Mouse (Mus musculus) MEL (cell line): ENCODE results near the gene Pla2g6. TPM values are rescaled to one million over a fixed set of nuclear protein-coding genes. Genes with fewer than 3 reads are reported as not detected.

Experiments used
- DNase-seq: peaks from one replicate; pipeline ENCODE4 v3.0.0; 2011; ENCODE audit warnings: low read depth, low spot score
- H3K27ac ChIP-seq: 2 replicates; pipeline ENCODE4 v1.5.1; 2012; ENCODE audit warnings: low read depth, mild to moderate bottlenecking, control low read depth, low read length, moderate library complexity; ENCODE audit not compliant: control insufficient read depth
- H3K27me3 ChIP-seq, 2 experiments: fragments of 150-350 bp in 1 of 2; sonication (generic) in 1 of 2; 2 replicates each; pipeline ENCODE4 v1.6.1; 2012; ENCODE audit warnings: low read length in 2 of 2, mild to moderate bottlenecking in 2 of 2, improper control_type of control experiment in 1 of 2, moderate library complexity in 1 of 2; ENCODE audit not compliant: insufficient read depth in 2 of 2, control insufficient read depth in 1 of 2
- H3K36me3 ChIP-seq, 2 experiments: 2 replicates each; pipeline ENCODE4 v1.6.1; 2012 to 2014; ENCODE audit warnings: low read length in 2 of 2, improper control_type of control experiment in 1 of 2, inconsistent platforms in 1 of 2, mild to moderate bottlenecking in 1 of 2; ENCODE audit not compliant: insufficient read depth in 2 of 2, control insufficient read depth in 1 of 2
- H3K4me1 ChIP-seq, 2 experiments: fragments of 150-350 bp in 1 of 2; sonication (generic) in 1 of 2; 2 replicates each; pipeline ENCODE4 v1.6.1; 2012; ENCODE audit warnings: low read length in 2 of 2, improper control_type of control experiment in 1 of 2, mild to moderate bottlenecking in 1 of 2; ENCODE audit not compliant: insufficient read depth in 2 of 2, control insufficient read depth in 1 of 2
- H3K4me3 ChIP-seq, 2 experiments: fragments of 150-350 bp in 1 of 2; sonication (generic) in 1 of 2; 2 replicates each; pipeline ENCODE4 v1.5.1; 2012; ENCODE audit warnings: low read depth in 2 of 2, low read length in 2 of 2, mild to moderate bottlenecking in 2 of 2, moderate library complexity in 2 of 2, control low read depth in 1 of 2, improper control_type of control experiment in 1 of 2; ENCODE audit not compliant: control insufficient read depth in 1 of 2, insufficient read depth in 1 of 2
- H3K79me2 ChIP-seq: 2 replicates; pipeline ENCODE4 v1.6.1; 2012; ENCODE audit warnings: mild to moderate bottlenecking, low read length, moderate library complexity; ENCODE audit not compliant: control insufficient read depth, poor library complexity, insufficient read depth
- H3K9ac ChIP-seq: 2 replicates; pipeline ENCODE4 v1.6.1; 2012; ENCODE audit warnings: low read depth, mild to moderate bottlenecking, control low read depth, low read length, moderate library complexity; ENCODE audit not compliant: control insufficient read depth, poor library complexity, severe bottlenecking
- H3K9me3 ChIP-seq: fragments of 150-350 bp; sonication (generic); replicated peaks from 2 replicates; pipeline ENCODE4 v1.6.1; 2012; ENCODE audit warnings: mild to moderate bottlenecking, low read length, improper control_type of control experiment, moderate library complexity; ENCODE audit not compliant: insufficient read depth
- GABPA ChIP-seq: IDR thresholded peaks from 2 replicates; pipeline ENCODE4 v1.6.1; 2012; ENCODE audit warnings: low read depth, mild to moderate bottlenecking, inconsistent platforms, low read length, improper control_type of control experiment, moderate library complexity
- JUND ChIP-seq: IDR thresholded peaks from 2 replicates; pipeline ENCODE4 v1.6.1; 2011; ENCODE audit warnings: low read depth, mild to moderate bottlenecking, improper control_type of control experiment, low read length
- KAT2A ChIP-seq: conservative IDR thresholded peaks from 2 replicates; pipeline ENCODE4 v1.6.1; 2012; ENCODE audit warnings: low read depth, low read length, improper control_type of control experiment, inconsistent platforms
- MAFK ChIP-seq: IDR thresholded peaks from 2 replicates; pipeline ENCODE4 v1.6.1; 2011; ENCODE audit warnings: low read depth, mild to moderate bottlenecking, low read length, improper control_type of control experiment, borderline replicate concordance
- MYB ChIP-seq: IDR thresholded peaks from 2 replicates; pipeline ENCODE4 v1.6.1; 2011; ENCODE audit warnings: mild to moderate bottlenecking, low read depth, low read length, improper control_type of control experiment
- NELFE ChIP-seq: IDR thresholded peaks from 2 replicates; pipeline ENCODE4 v1.6.1; 2011; ENCODE audit warnings: low read depth, low read length, improper control_type of control experiment
- POLR2AphosphoS5 ChIP-seq: IDR thresholded peaks from 2 replicates; pipeline ENCODE4 v1.6.1; 2012; ENCODE audit warnings: low read depth, borderline replicate concordance, mild to moderate bottlenecking, inconsistent platforms, low read length, moderate library complexity, mixed read lengths
- SMC3 ChIP-seq: IDR thresholded peaks from 2 replicates; pipeline ENCODE4 v1.6.1; 2011; ENCODE audit warnings: low read depth, low read length, improper control_type of control experiment
- TBP ChIP-seq: IDR thresholded peaks from 2 replicates; pipeline ENCODE4 v1.8.0; 2011; ENCODE audit warnings: low read depth, low read length, improper control_type of control experiment
- UBTF ChIP-seq: IDR thresholded peaks from 2 replicates; pipeline ENCODE4 v1.6.1; 2012; ENCODE audit warnings: low read depth, mild to moderate bottlenecking, inconsistent platforms, low read length, improper control_type of control experiment, moderate library complexity, borderline replicate concordance; ENCODE audit not compliant: insufficient read depth
- polyA plus RNA-seq, 2 experiments: library from polyadenylated mRNA; stranded (reverse) in 1 of 2; unstranded in 1 of 2; fragments of >175 nt in 1 of 2; fragments of >200 nt in 1 of 2; gene quantifications; 2 replicates each; pipeline versions ENCODE4 v1.2.1 to v1.2.4; 2012; ENCODE audit warnings: low replicate concordance in 2 of 2, low read depth in 1 of 2; ENCODE audit not compliant: insufficient read length in 2 of 2, insufficient read depth in 1 of 2, missing spikeins in 1 of 2
- total RNA-seq: library from RNA; depleted of rRNA; stranded (reverse); fragments of 300-350 nt; gene quantifications from 2 replicates; pipeline ENCODE4 v1.2.3, GENCODE M21; 2012; rRNA removed

The Pla2g6 gene
- total and polyA plus RNA-seq, 3 experiments: 11.8 to 24.7 TPM; not detected in 1

- H3K9ac ChIP-seq: no peak overlapping the region
- no peaks in the 10 kb centered on the region for H3K79me2 ChIP-seq
- TF ChIP-seq SMC3 (no peak), MAFK (no peak), JUND (no peak), POLR2AphosphoS5 (no peak), KAT2A (no peak), UBTF (no peak), NELFE (no peak), MYB (no peak), GABPA (no peak)
- no peak overlapping the region for H3K4me3 ChIP-seq
- no peaks in the 10 kb centered on the region for H3K9me3 ChIP-seq
- H3K4me1 ChIP-seq: no peaks in the 10 kb centered on the region
- DNase-seq: no peak
- H3K27me3 ChIP-seq: no peaks in the 10 kb centered on the region
- peaks cover 0 to 2% of the 10 kb centered on the region in 2 experiments; a peak in 1 of 4 replicates for H3K36me3 ChIP-seq
- H3K27ac ChIP-seq: no peak overlapping the region
These were observed 85.5 kb downstream of the Pla2g6 start for GRCm38 (mm10) chr15:79242574-79243233.

- Histone ChIP-seq H3K79me2 (no peaks in the 10 kb centered on the region), H3K27ac (no peak overlapping the region), H3K9ac (no peak overlapping the region), H3K36me3 (peaks cover 0 to 3% of the 10 kb centered on the region in 2 experiments; a peak in 1 of 4 replicates), H3K9me3 (no peaks in the 10 kb centered on the region), H3K4me3 (no peak overlapping the region), H3K27me3 (no peaks in the 10 kb centered on the region), H3K4me1 (no peaks in the 10 kb centered on the region)
- TF ChIP-seq TBP: no peak
- no peak for DNase-seq
These were observed 90.2 kb downstream of the Pla2g6 start for GRCm38 (mm10) chr15:79238036-79238435.

Other genes with a start within 250 kb of the Pla2g6 start
- 4.1 and 4.8 TPM in 2 replicates for gene Micall1, start 219.5 kb downstream of the Pla2g6 start, total RNA-seq
- gene Micall1, start 219.5 kb downstream of the Pla2g6 start, polyA plus RNA-seq: 10 to 100 TPM in 1 of 2 experiments, not detected in 1; 13.5 TPM
- gene Polr2f, start 187.4 kb downstream of the Pla2g6 start, total RNA-seq: 362 and 423 TPM in 2 replicates
- 100 to 1,000 TPM in 1 of 2 experiments, not detected in 1; 510 TPM for gene Polr2f, start 187.4 kb downstream of the Pla2g6 start, polyA plus RNA-seq
- gene 1700088E04Rik, start 187.1 kb downstream of the Pla2g6 start, total RNA-seq: 4.0 and 4.9 TPM in 2 replicates
- gene 1700088E04Rik, start 187.1 kb downstream of the Pla2g6 start, polyA plus RNA-seq: 1 to 10 TPM in 1 of 2 experiments, not detected in 1; 9.3 TPM
- not detected in 2 replicates for gene Sox10, start 163.2 kb downstream of the Pla2g6 start, total RNA-seq
- not detected for gene Sox10, start 163.2 kb downstream of the Pla2g6 start, polyA plus RNA-seq
- 17.6 and 20.8 TPM in 2 replicates for gene Pick1, start 99.2 kb downstream of the Pla2g6 start, total RNA-seq
- 10 to 100 TPM in 1 of 2 experiments, not detected in 1; 24.3 TPM for gene Pick1, start 99.2 kb downstream of the Pla2g6 start, polyA plus RNA-seq
- gene Gm49486, start 99.0 kb downstream of the Pla2g6 start, total RNA-seq: 0.12 and 0.16 TPM in 2 replicates
- gene Gm49486, start 99.0 kb downstream of the Pla2g6 start, polyA plus RNA-seq: under 1 TPM in 1 of 2 experiments, not detected in 1; 0.46 TPM
- gene Slc16a8, start 73.6 kb downstream of the Pla2g6 start, total RNA-seq: 0.15 TPM in 1 of 2 replicates, not detected in the other
- under 1 TPM in 1 of 2 experiments, not detected in 1; 0.47 TPM for gene Slc16a8, start 73.6 kb downstream of the Pla2g6 start, polyA plus RNA-seq
- gene Baiap2l2, start 42.9 kb downstream of the Pla2g6 start, total RNA-seq: 1.1 TPM in 1 of 2 replicates, not detected in the other
- gene Baiap2l2, start 42.9 kb downstream of the Pla2g6 start, polyA plus RNA-seq: under 1 TPM in 1 of 2 experiments, not detected in 1; 0.60 TPM
- gene Maff, start 18.2 kb upstream of the Pla2g6 start, total RNA-seq: 3.3 TPM in 2 replicates
- 1 to 10 TPM in 1 of 2 experiments, not detected in 1; 5.8 TPM for gene Maff, start 18.2 kb upstream of the Pla2g6 start, polyA plus RNA-seq
- gene Tmem184b, start 75.2 kb upstream of the Pla2g6 start, total RNA-seq: 7.2 and 7.5 TPM in 2 replicates
- gene Tmem184b, start 75.2 kb upstream of the Pla2g6 start, polyA plus RNA-seq: 10 to 100 TPM in 1 of 2 experiments, not detected in 1; 28.4 TPM
- 28.5 and 33.3 TPM in 2 replicates for gene Csnk1e, start 127.2 kb upstream of the Pla2g6 start, total RNA-seq
- gene Csnk1e, start 127.2 kb upstream of the Pla2g6 start, polyA plus RNA-seq: 10 to 100 TPM in 1 of 2 experiments, not detected in 1; 58.1 TPM
- not detected in 2 replicates for gene Kcnj4, start 176.9 kb upstream of the Pla2g6 start, total RNA-seq
- under 1 TPM in 1 of 2 experiments, not detected in 1; 0.07 TPM for gene Kcnj4, start 176.9 kb upstream of the Pla2g6 start, polyA plus RNA-seq
- gene Kdelr3, start 188.0 kb upstream of the Pla2g6 start, total RNA-seq: 12.6 and 14.5 TPM in 2 replicates
- 10 to 100 TPM in 1 of 2 experiments, not detected in 1; 32.2 TPM for gene Kdelr3, start 188.0 kb upstream of the Pla2g6 start, polyA plus RNA-seq
- gene Ddx17, start 218.4 kb upstream of the Pla2g6 start, total RNA-seq: 100 and 115 TPM in 2 replicates
- 100 to 1,000 TPM in 1 of 2 experiments, 10 to 100 TPM in 1; 85.4 to 148 TPM for gene Ddx17, start 218.4 kb upstream of the Pla2g6 start, polyA plus RNA-seq